Mouse (Mus musculus) embryonic facial prominence, embryonic 11.5 days (tissue): ENCODE results near the gene Try4. TPM values are rescaled to one million over a fixed set of nuclear protein-coding genes. Genes with fewer than 3 reads are reported as not detected.

Experiments used
- ATAC-seq: fragments of 200-750 bp; cut with Nextera tagmentation; replicated peaks from 2 replicates; pipeline ENCODE4 v1.8.0; 2017; ENCODE audit warnings: low read depth; ENCODE audit not compliant: insufficient number of reproducible peaks, low FRiP score, low TSS enrichment
- DNase-seq: peaks from one replicate; pipeline ENCODE4 v3.0.0-alpha.2; 2015; ENCODE audit warnings: low spot score
- H3K27ac ChIP-seq: fragments of 300-500 bp; sonication (generic); replicated peaks from 2 replicates; pipeline ENCODE4 v1.5.1; 2014; ENCODE audit warnings: mild to moderate bottlenecking, low read depth, low read length, control low read depth
- H3K27me3 ChIP-seq: fragments of 300-500 bp; sonication (generic); 2 replicates; pipeline ENCODE4 v1.6.1; 2014; ENCODE audit warnings: mild to moderate bottlenecking, low read length, moderate library complexity, mixed read lengths; ENCODE audit not compliant: control insufficient read depth, insufficient read depth
- H3K36me3 ChIP-seq: fragments of 300-500 bp; sonication (generic); replicated peaks from 2 replicates; pipeline ENCODE4 v1.6.1; 2014; ENCODE audit warnings: low read depth, mild to moderate bottlenecking, low read length, moderate library complexity, mixed read lengths; ENCODE audit not compliant: control insufficient read depth, insufficient read depth
- H3K4me1 ChIP-seq: fragments of 300-500 bp; sonication (generic); 2 replicates; pipeline ENCODE4 v1.6.1; 2014; ENCODE audit warnings: low read length, mixed read lengths; ENCODE audit not compliant: control insufficient read depth, insufficient read depth
- H3K4me2 ChIP-seq: fragments of 300-500 bp; sonication (generic); 2 replicates; pipeline ENCODE4 v1.6.1; 2014; ENCODE audit warnings: low read depth, mild to moderate bottlenecking, control low read depth, low read length, moderate library complexity
- H3K4me3 ChIP-seq: fragments of 300-500 bp; sonication (generic); 2 replicates; pipeline ENCODE4 v1.5.1; 2014; ENCODE audit warnings: low read depth, low read length, control low read depth
- H3K9ac ChIP-seq: fragments of 300-500 bp; sonication (generic); replicated peaks from 2 replicates; pipeline ENCODE4 v1.6.1; 2014; ENCODE audit warnings: mild to moderate bottlenecking, control low read depth, low read length
- H3K9me3 ChIP-seq: fragments of 300-500 bp; sonication (generic); replicated peaks from 2 replicates; pipeline ENCODE4 v1.6.1; 2016; ENCODE audit warnings: mild to moderate bottlenecking, low read length, inconsistent platforms, mixed read lengths; ENCODE audit not compliant: control insufficient read depth
- WGBS: fragments of 180-500 bp; shearing (Covaris S2); extraction: QIAGEN DNeasy Blood & Tissue Kit; methylation state at CpG from one replicate; pipeline ENCODE4 v1.1.7; 2014; 5-methylcytosine and 5-hydroxymethylcytosine counted together
- polyA plus RNA-seq: library from polyadenylated mRNA; unstranded; fragments of >200 nt; fragmentation: Nextera tagmentation; extraction: Ambion mirVana; gene quantifications from 2 replicates; pipeline ENCODE4 v1.2.1, GENCODE M21; 2014

Try4 gene
- polyA plus RNA-seq, 1 experiment from 2014 or later: not detected

DNA sequence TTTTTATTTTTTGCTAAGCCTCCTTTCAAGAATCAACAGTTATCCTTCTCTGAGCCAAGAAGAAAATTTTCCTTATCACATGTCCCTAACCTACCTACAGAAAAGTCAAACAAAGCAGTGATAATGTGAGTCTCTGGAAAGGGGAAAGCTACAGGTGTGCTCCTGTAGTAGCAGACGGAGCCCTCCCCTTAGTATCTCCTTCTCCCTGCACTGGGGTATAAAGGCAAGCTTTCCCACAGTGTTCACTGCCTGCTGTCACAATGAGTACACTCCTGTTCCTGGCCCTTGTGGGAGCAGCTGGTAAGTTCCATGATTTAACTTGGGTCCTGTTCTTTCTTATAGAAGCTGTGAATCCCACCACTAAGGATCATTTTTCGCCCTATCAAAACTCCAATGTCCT lies 51.9 kb downstream of the Try4 start, which contains the start of gene Try10:
Gene Try10 (plus strand): TSS at position 174 of the 400 bp plus-strand sequence.
- 85% methylated on average over 2 of the region's 2 CpGs for WGBS
- no peak for ATAC-seq

More for the DNA sequence above, 51.9 kb downstream of the Try4 start, which contains the start of gene Try10:
- no peak within 1 kb of the TSS for H3K4me3 ChIP-seq
- no peaks in the 10 kb centered on the region for H3K4me1 ChIP-seq
- H3K27ac ChIP-seq: no peak within 1 kb of the TSS
- H3K9ac ChIP-seq: no peak within 1 kb of the TSS
- no peak for DNase-seq
- no peaks in the 10 kb centered on the region for H3K36me3 ChIP-seq
- H3K9me3 ChIP-seq: no peaks in the 10 kb centered on the region
- H3K4me2 ChIP-seq: no peak within 1 kb of the TSS
- no peaks in the 10 kb centered on the region for H3K27me3 ChIP-seq

Other genes starting within 250 kb of the Try4 start
- not detected in 2 replicates for gene Try5, start 14.6 kb downstream of the Try4 start, polyA plus RNA-seq
- gene Try10, start 51.8 kb downstream of the Try4 start, polyA plus RNA-seq: not detected in 2 replicates
- 0.41 and 0.43 TPM in 2 replicates for gene Prss3, start 75.4 kb downstream of the Try4 start, polyA plus RNA-seq
- gene Gm5771, start 90.1 kb downstream of the Try4 start, polyA plus RNA-seq: not detected in 2 replicates
- gene Gm10334, start 143.9 kb downstream of the Try4 start, polyA plus RNA-seq: 0.26 TPM in 1 of 2 replicates, not detected in the other
- gene Prss1, start 156.7 kb downstream of the Try4 start, polyA plus RNA-seq: not detected in 2 replicates
- gene Prss2, start 219.5 kb downstream of the Try4 start, polyA plus RNA-seq: not detected in 2 replicates